Mouse (Mus musculus) midbrain, embryonic 10.5 days (tissue): ENCODE results near the gene Col11a2. TPM values are rescaled to one million over a fixed set of nuclear protein-coding genes. Genes with fewer than 3 reads are reported as not detected.
"Not testable (repeated sequence)": the region's sequence is repeated elsewhere in the genome, so short reads cannot be mapped to it uniquely, and the experiment has no call there.

Experiments used
- DNase-seq: peaks from one replicate; pipeline ENCODE4 v3.0.0-alpha.2; 2017; ENCODE audit warnings: low spot score
- H3K27ac ChIP-seq: fragments of 300-500 bp; sonication (generic); replicated peaks from 2 replicates; pipeline ENCODE4 v1.5.1; 2016; ENCODE audit warnings: mild to moderate bottlenecking
- H3K27me3 ChIP-seq: fragments of 300-500 bp; sonication (generic); 2 replicates; pipeline ENCODE4 v1.6.1; 2016; ENCODE audit warnings: low read depth, mild to moderate bottlenecking; ENCODE audit not compliant: poor library complexity, severe bottlenecking
- H3K36me3 ChIP-seq: fragments of 300-500 bp; sonication (generic); 2 replicates; pipeline ENCODE4 v1.6.1; 2016; ENCODE audit warnings: mild to moderate bottlenecking, moderate library complexity
- H3K4me1 ChIP-seq: fragments of 300-500 bp; sonication (generic); 2 replicates; pipeline ENCODE4 v1.6.1; 2016
- H3K4me3 ChIP-seq: fragments of 300-500 bp; sonication (generic); 2 replicates; pipeline ENCODE4 v1.5.1; 2016; ENCODE audit warnings: mild to moderate bottlenecking, moderate library complexity
- H3K9me3 ChIP-seq: fragments of 300-500 bp; sonication (generic); replicated peaks from 2 replicates; pipeline ENCODE4 v1.6.1; 2016; ENCODE audit warnings: mild to moderate bottlenecking
- WGBS: fragments of 180-500 bp; shearing (Covaris S2); methylation state at CpG from one replicate; pipeline ENCODE4 v1.1.7; 2016; 5-methylcytosine and 5-hydroxymethylcytosine counted together
- polyA plus RNA-seq: library from polyadenylated mRNA; unstranded; fragments of >200 nt; fragmentation: Nextera tagmentation; extraction: Ambion mirVana; gene quantifications from 2 replicates; pipeline ENCODE4 v1.2.1, GENCODE M21; 2016

Gene Col11a2
- 0.92 and 1.1 TPM in 2 replicates for polyA plus RNA-seq

- DNase-seq = no peak
- Histone ChIP-seq H3K9me3 (no peaks in the 10 kb centered on the region), H3K27me3 (peaks cover 48% of the 10 kb centered on the region), H3K4me1 (peaks cover 66% of the 10 kb centered on the region), H3K36me3 (peaks cover 46% of the 10 kb centered on the region), H3K27ac (peak within 1 kb of the TSS; percentile 57), H3K4me3 (peak within 1 kb of the TSS; percentile 38)
- 12% methylated on average over 28 of the region's 28 CpGs for WGBS
Observed at GRCm38 (mm10) chr17:34038878-34039561, at the start of gene Col11a2. Gene Col11a2 (plus strand): TSS chr17:34039437.

GRCm38 (mm10) chr17:33991788-33992664 lies 47.2 kb upstream of the Col11a2 start:
- no peaks in the 10 kb centered on the region for H3K4me1 ChIP-seq
- H3K4me3 ChIP-seq = no peak overlapping the region
- WGBS = 34% methylated on average over 10 of the region's 10 CpGs
- DNase-seq = peak; percentile 69
- no peaks in the 10 kb centered on the region for H3K9me3 ChIP-seq
- H3K36me3 ChIP-seq = no peaks in the 10 kb centered on the region
- no peak overlapping the region for H3K27ac ChIP-seq
- peaks cover 2% of the 10 kb centered on the region for H3K27me3 ChIP-seq

- no peaks in the 10 kb centered on the region for H3K9me3 ChIP-seq
- peaks cover 28% of the 10 kb centered on the region for H3K27me3 ChIP-seq
- WGBS = 90% methylated on average over 8 of the region's 8 CpGs
- no peak overlapping the region for H3K4me3 ChIP-seq
- no peak for DNase-seq
- H3K4me1 ChIP-seq = peaks cover 9% of the 10 kb centered on the region
- no peaks in the 10 kb centered on the region for H3K36me3 ChIP-seq
- no peak overlapping the region for H3K27ac ChIP-seq
Observed at GRCm38 (mm10) chr17:33994959-33995358, 44.3 kb upstream of the Col11a2 start.

GRCm38 (mm10) chr17:33995651-33996050 lies 43.6 kb upstream of the Col11a2 start:
- WGBS = 77% methylated on average over 3 of the region's 3 CpGs
- Histone ChIP-seq H3K36me3 (no peaks in the 10 kb centered on the region), H3K4me1 (peaks cover 16% of the 10 kb centered on the region), H3K4me3 (no peak overlapping the region), H3K27ac (no peak overlapping the region), H3K27me3 (peaks cover 35% of the 10 kb centered on the region), H3K9me3 (no peaks in the 10 kb centered on the region)
- no peak for DNase-seq

GRCm38 (mm10) chr17:33997025-33997424 lies 42.2 kb upstream of the Col11a2 start:
- Histone ChIP-seq H3K27me3 (peaks cover 48% of the 10 kb centered on the region), H3K4me1 (peaks cover 16% of the 10 kb centered on the region)
- not testable (repeated sequence) for H3K36me3 ChIP-seq, DNase-seq, H3K27ac ChIP-seq, H3K9me3 ChIP-seq, H3K4me3 ChIP-seq
- 96% methylated on average over 2 of the region's 2 CpGs for WGBS

- H3K36me3 ChIP-seq, H3K4me3 ChIP-seq, H3K9me3 ChIP-seq, DNase-seq, H3K27ac ChIP-seq: not testable (repeated sequence)
- 57% methylated on average over 5 of the region's 5 CpGs for WGBS
- peaks cover 54% of the 10 kb centered on the region for H3K27me3 ChIP-seq
- H3K4me1 ChIP-seq = peaks cover 18% of the 10 kb centered on the region
Observed at GRCm38 (mm10) chr17:33998697-33999096, 40.5 kb upstream of the Col11a2 start.

GRCm38 (mm10) chr17:33999341-34000149 lies 39.7 kb upstream of the Col11a2 start:
- Histone ChIP-seq H3K9me3 (no peaks in the 10 kb centered on the region), H3K36me3 (no peaks in the 10 kb centered on the region), H3K4me3 (peak overlapping the region; percentile 69), H3K27ac (peak overlapping the region; percentile 77), H3K27me3 (peaks cover 54% of the 10 kb centered on the region), H3K4me1 (peaks cover 19% of the 10 kb centered on the region)
- WGBS = 2% methylated on average over 87 of the region's 87 CpGs
- DNase-seq = no peak

GRCm38 (mm10) chr17:34000150-34000537 lies 39.1 kb upstream of the Col11a2 start, which contains the start of gene H2-K1:
Gene H2-K1 (minus strand): TSS chr17:34000347.
- peak within 1 kb of the TSS; percentile 77 for H3K27ac ChIP-seq
- H3K36me3 ChIP-seq = no peaks in the 10 kb centered on the region
- H3K4me1 ChIP-seq = peaks cover 19% of the 10 kb centered on the region
- H3K9me3 ChIP-seq = no peaks in the 10 kb centered on the region
- peak within 1 kb of the TSS; percentile 69 for H3K4me3 ChIP-seq
- DNase-seq = peak; percentile 71
- under 1% methylated on average over 25 of the region's 30 CpGs for WGBS
- peaks cover 54% of the 10 kb centered on the region for H3K27me3 ChIP-seq

- Histone ChIP-seq H3K4me1 (peaks cover 19% of the 10 kb centered on the region), H3K4me3 (peak overlapping the region; percentile 69; the same call in 1 of the 2 replicates), H3K27me3 (peaks cover 54% of the 10 kb centered on the region)
- H3K27ac ChIP-seq, H3K36me3 ChIP-seq, H3K9me3 ChIP-seq, DNase-seq: not testable (repeated sequence)
- WGBS = 64% methylated on average over 2 of the region's 2 CpGs
Observed at GRCm38 (mm10) chr17:34000796-34001195, 38.4 kb upstream of the Col11a2 start.

- Histone ChIP-seq H3K36me3 (no peaks in the 10 kb centered on the region), H3K9me3 (no peaks in the 10 kb centered on the region), H3K27ac (no peak overlapping the region), H3K27me3 (peaks cover 41% of the 10 kb centered on the region), H3K4me1 (peaks cover 19% of the 10 kb centered on the region), H3K4me3 (no peak overlapping the region; the same call in 1 of the 2 replicates)
- 7% methylated on average over 5 of the region's 5 CpGs for WGBS
- peak; percentile 56 for DNase-seq
Observed at GRCm38 (mm10) chr17:34003426-34003825, 35.8 kb upstream of the Col11a2 start.

GRCm38 (mm10) chr17:34006570-34006969 lies 32.7 kb upstream of the Col11a2 start:
- 64% methylated on average over 2 of the region's 2 CpGs for WGBS
- no peak for DNase-seq
- 0 out of 2 replicates have a peak, but pooled peaks cover 3% of the 10 kb centered on the region for H3K4me1 ChIP-seq
- H3K4me3 ChIP-seq = no peak overlapping the region
- no peak overlapping the region for H3K27ac ChIP-seq
- H3K9me3 ChIP-seq = 0 out of 2 replicates have a peak, but pooled peaks cover 1% of the 10 kb centered on the region
- no peaks in the 10 kb centered on the region for H3K36me3 ChIP-seq
- H3K27me3 ChIP-seq = peaks cover 10% of the 10 kb centered on the region

- Histone ChIP-seq H3K4me3 (no peak overlapping the region), H3K9me3 (peaks cover 12% of the 10 kb centered on the region), H3K27me3 (no peaks in the 10 kb centered on the region; the same call in 1 of the 2 replicates), H3K36me3 (peaks cover 23% of the 10 kb centered on the region), H3K27ac (no peak overlapping the region), H3K4me1 (no peaks in the 10 kb centered on the region)
- DNase-seq = no peak
- WGBS = 80% methylated on average over 5 of the region's 5 CpGs
Observed at GRCm38 (mm10) chr17:34010156-34010555, 29.1 kb upstream of the Col11a2 start.
